Mouse (Mus musculus) limb, embryonic 11.5 days (tissue): ENCODE measurements around the gene Dock10. TPM values are rescaled to one million over a fixed set of nuclear protein-coding genes. Genes with fewer than 3 reads are reported as not detected.

Experiments
- ATAC-seq: fragments of 200-750 bp; cut with Nextera tagmentation; 2 replicates; pipeline ENCODE4 v1.8.0; 2017; ENCODE audit warnings: low read depth; ENCODE audit not compliant: insufficient number of reproducible peaks, low FRiP score, low TSS enrichment
- DNase-seq: peaks from one replicate; pipeline ENCODE4 v3.0.0-alpha.2; 2015; ENCODE audit warnings: low spot score
- H3K27ac ChIP-seq: fragments of 300-500 bp; sonication (generic); replicated peaks from 2 replicates; pipeline ENCODE4 v1.5.1; 2014; ENCODE audit warnings: low read depth, mild to moderate bottlenecking, low read length
- H3K27me3 ChIP-seq: fragments of 300-500 bp; sonication (generic); 2 replicates; pipeline ENCODE4 v1.6.1; 2014; ENCODE audit warnings: mild to moderate bottlenecking, low read length, mixed read lengths; ENCODE audit not compliant: control insufficient read depth, insufficient read depth
- H3K36me3 ChIP-seq: fragments of 300-500 bp; sonication (generic); 2 replicates; pipeline ENCODE4 v1.6.1; 2014; ENCODE audit warnings: mild to moderate bottlenecking, low read length, moderate library complexity, mixed read lengths; ENCODE audit not compliant: control insufficient read depth, insufficient read depth
- H3K4me1 ChIP-seq: fragments of 300-500 bp; sonication (generic); 2 replicates; pipeline ENCODE4 v1.6.1; 2014; ENCODE audit warnings: low read length, mixed read lengths; ENCODE audit not compliant: control insufficient read depth, insufficient read depth
- H3K4me2 ChIP-seq: fragments of 300-500 bp; sonication (generic); 2 replicates; pipeline ENCODE4 v1.6.1; 2014; ENCODE audit warnings: low read depth, mild to moderate bottlenecking, moderate library complexity; ENCODE audit not compliant: severe bottlenecking
- H3K4me3 ChIP-seq: fragments of 300-500 bp; sonication (generic); 2 replicates; pipeline ENCODE4 v1.5.1; 2014; ENCODE audit warnings: low read depth, low read length
- H3K9ac ChIP-seq: fragments of 300-500 bp; sonication (generic); 2 replicates; pipeline ENCODE4 v1.6.1; 2014; ENCODE audit warnings: mild to moderate bottlenecking, low read length
- H3K9me3 ChIP-seq: fragments of 300-500 bp; sonication (generic); 2 replicates; pipeline ENCODE4 v1.6.1; 2016; ENCODE audit warnings: low read length; ENCODE audit not compliant: control insufficient read depth
- WGBS: fragments of 180-500 bp; shearing (Covaris S2); extraction: QIAGEN DNeasy Blood & Tissue Kit; methylation state at CpG from one replicate; pipeline ENCODE4 v1.1.7; 2014; 5-methylcytosine and 5-hydroxymethylcytosine counted together
- polyA plus RNA-seq: library from polyadenylated mRNA; unstranded; fragments of >200 nt; fragmentation: Nextera tagmentation; extraction: Ambion mirVana; gene quantifications from 2 replicates; pipeline ENCODE4 v1.2.1, GENCODE M21; 2014

The Dock10 gene
- polyA plus RNA-seq, 1 experiment from 2014 or later: 5.4 TPM

- ATAC-seq: no peak
- Histone ChIP-seq H3K9ac (no peak overlapping the region), H3K4me1 (no peaks in the 10 kb centered on the region), H3K9me3 (no peaks in the 10 kb centered on the region), H3K27me3 (no peaks in the 10 kb centered on the region), H3K27ac (no peak overlapping the region), H3K36me3 (no peaks in the 10 kb centered on the region), H3K4me2 (no peak overlapping the region), H3K4me3 (no peak overlapping the region)
- WGBS: 84% methylated on average over 5 of the region's 5 CpGs
- DNase-seq: no peak
These were observed 274.9 kb downstream of the Dock10 start for GRCm38 (mm10) chr1:80483419-80483818.

DNA sequence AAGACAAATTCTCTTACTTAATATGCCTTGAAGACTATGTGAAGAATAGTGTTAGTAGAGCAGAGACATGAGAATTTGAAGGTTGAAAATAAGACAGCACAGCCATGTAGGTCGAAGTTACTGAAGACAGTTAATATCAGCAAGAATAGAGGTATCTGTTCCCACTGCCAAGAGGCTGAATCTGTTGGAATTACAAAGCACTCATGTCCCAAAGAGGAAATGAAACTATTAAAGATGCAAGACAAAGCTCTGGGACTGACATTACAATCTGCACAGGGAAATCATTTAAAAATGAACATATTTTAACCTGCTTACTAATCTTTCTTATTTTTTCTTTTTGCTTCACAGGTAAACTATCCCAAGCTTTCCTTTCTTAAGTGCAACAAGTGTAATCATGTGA lies 283.4 kb downstream of the Dock10 start:
- no peaks in the 10 kb centered on the region for H3K36me3 ChIP-seq
- no peaks in the 10 kb centered on the region for H3K27me3 ChIP-seq
- no peak for ATAC-seq

GRCm38 (mm10) chr1:80472395-80472794 lies 285.9 kb downstream of the Dock10 start:
- Histone ChIP-seq H3K4me3 (no peak overlapping the region), H3K9me3 (no peaks in the 10 kb centered on the region), H3K36me3 (no peaks in the 10 kb centered on the region), H3K9ac (no peak overlapping the region), H3K27me3 (no peaks in the 10 kb centered on the region), H3K4me2 (no peak overlapping the region), H3K4me1 (no peaks in the 10 kb centered on the region), H3K27ac (no peak overlapping the region)
- DNase-seq: no peak
- WGBS: 97% methylated on average over 1 of the region's 1 CpGs
- no peak for ATAC-seq

More for the DNA sequence above, 283.4 kb downstream of the Dock10 start:
- 65% methylated on average over 1 of the region's 1 CpGs for WGBS
- no peak overlapping the region for H3K4me2 ChIP-seq
- no peaks in the 10 kb centered on the region for H3K9me3 ChIP-seq
- H3K9ac ChIP-seq: no peak overlapping the region
- H3K4me3 ChIP-seq: no peak overlapping the region
- no peak overlapping the region for H3K27ac ChIP-seq
- H3K4me1 ChIP-seq: no peaks in the 10 kb centered on the region
- DNase-seq: no peak

- Histone ChIP-seq H3K9me3 (no peaks in the 10 kb centered on the region), H3K27ac (no peak within 1 kb of the TSS), H3K4me2 (no peak within 1 kb of the TSS), H3K36me3 (no peaks in the 10 kb centered on the region), H3K4me1 (no peaks in the 10 kb centered on the region), H3K9ac (no peak within 1 kb of the TSS), H3K27me3 (no peaks in the 10 kb centered on the region), H3K4me3 (no peak within 1 kb of the TSS)
- 86% methylated on average over 6 of the region's 6 CpGs for WGBS
- ATAC-seq (no peak), DNase-seq (no peak)
These were observed 297.0 kb downstream of the Dock10 start, which contains the start of gene Gm45261 for GRCm38 (mm10) chr1:80461348-80461747. TSS of gene Gm45261 (minus strand) at chr1:80461448.

GRCm38 (mm10) chr1:80459923-80460322 lies 298.4 kb downstream of the Dock10 start:
- H3K9me3 ChIP-seq: no peaks in the 10 kb centered on the region
- H3K27me3 ChIP-seq: no peaks in the 10 kb centered on the region
- DNase-seq: no peak
- H3K4me3 ChIP-seq: no peak overlapping the region
- 89% methylated on average over 1 of the region's 1 CpGs for WGBS
- no peak overlapping the region for H3K9ac ChIP-seq
- H3K4me2 ChIP-seq: no peak overlapping the region
- no peak for ATAC-seq
- H3K27ac ChIP-seq: no peak overlapping the region
- no peaks in the 10 kb centered on the region for H3K36me3 ChIP-seq
- no peaks in the 10 kb centered on the region for H3K4me1 ChIP-seq

GRCm38 (mm10) chr1:80459477-80459876 lies 298.9 kb downstream of the Dock10 start:
- Histone ChIP-seq H3K36me3 (no peaks in the 10 kb centered on the region), H3K27me3 (no peaks in the 10 kb centered on the region), H3K4me3 (no peak overlapping the region), H3K9ac (no peak overlapping the region), H3K27ac (no peak overlapping the region), H3K4me1 (no peaks in the 10 kb centered on the region), H3K9me3 (no peaks in the 10 kb centered on the region), H3K4me2 (no peak overlapping the region)
- DNase-seq (no peak), ATAC-seq (no peak)

DNA sequence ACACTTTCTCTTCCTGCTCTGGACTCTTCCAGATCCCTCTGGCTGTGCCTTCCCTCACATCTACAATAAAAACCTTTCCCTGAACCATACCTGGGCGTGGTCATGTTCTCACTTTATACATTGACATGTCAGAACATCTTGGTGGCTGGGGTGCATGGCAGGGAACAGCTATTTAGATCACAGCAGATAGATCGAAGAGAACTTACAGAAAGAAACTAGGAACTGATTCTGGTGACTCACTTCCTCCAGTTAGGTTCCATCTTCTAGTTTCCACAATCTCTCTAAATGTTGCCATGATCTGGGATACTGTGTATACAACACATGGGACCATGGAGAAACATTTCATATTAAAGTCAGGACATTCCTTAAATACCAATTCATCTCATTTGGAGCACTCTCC lies 304.4 kb downstream of the Dock10 start:
- no peaks in the 10 kb centered on the region for H3K36me3 ChIP-seq
- no peak overlapping the region for H3K27ac ChIP-seq
- no peak overlapping the region for H3K4me2 ChIP-seq
- H3K9me3 ChIP-seq: no peaks in the 10 kb centered on the region
- no peaks in the 10 kb centered on the region for H3K27me3 ChIP-seq
- WGBS: 78% methylated on average over 2 of the region's 2 CpGs
- DNase-seq (no peak), ATAC-seq (no peak)
- H3K4me3 ChIP-seq: no peak overlapping the region
- H3K9ac ChIP-seq: no peak overlapping the region
- no peaks in the 10 kb centered on the region for H3K4me1 ChIP-seq

DNA sequence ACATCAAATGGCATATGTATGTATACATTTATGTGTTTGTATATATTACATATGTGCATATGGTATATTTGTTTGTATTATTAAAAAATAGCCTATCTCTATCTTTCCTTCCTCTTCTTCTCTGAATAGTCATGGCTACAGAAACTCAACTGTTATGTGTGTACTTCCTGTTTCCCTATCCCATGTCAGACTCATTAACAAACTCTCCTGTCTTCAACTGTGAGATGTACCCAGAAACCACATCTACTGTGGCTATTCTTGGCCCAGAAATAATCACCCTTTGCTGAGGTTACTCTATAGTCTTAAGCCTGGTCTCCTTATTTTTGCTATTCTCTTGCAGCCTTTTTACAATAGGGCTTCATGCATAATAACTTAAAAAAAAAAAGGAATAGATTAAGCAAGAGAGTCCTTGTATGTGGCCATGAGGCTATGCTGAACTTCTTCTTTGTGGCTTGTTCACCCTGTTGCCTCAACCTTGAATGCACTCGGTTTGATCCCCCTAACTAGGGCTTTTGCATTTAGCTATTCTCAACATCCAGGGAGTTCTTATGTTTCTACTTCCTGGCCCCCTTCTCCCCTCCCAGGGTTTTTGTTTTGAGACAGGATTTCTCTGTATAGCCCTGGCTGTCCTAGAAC lies 306.3 kb downstream of the Dock10 start:
- H3K4me1 ChIP-seq: no peaks in the 10 kb centered on the region
- DNase-seq: no peak

More for the DNA sequence above, 306.3 kb downstream of the Dock10 start:
- Histone ChIP-seq H3K36me3 (no peaks in the 10 kb centered on the region), H3K4me3 (no peak overlapping the region), H3K4me2 (no peak overlapping the region), H3K9me3 (no peaks in the 10 kb centered on the region), H3K9ac (no peak overlapping the region), H3K27me3 (no peaks in the 10 kb centered on the region), H3K27ac (no peak overlapping the region)
- ATAC-seq: no peak
- 77% methylated on average over 1 of the region's 1 CpGs for WGBS
